Mouse (Mus musculus) G1E (cell line): Measurements from ENCODE around the gene Nell2.

Experiments used
- CTCF ChIP-seq: IDR thresholded peaks from 2 replicates; pipeline ENCODE4 v1.5.1; 2012; ENCODE audit warnings: low read depth, low read length, inconsistent platforms, mixed read lengths
- GATA1 ChIP-seq: IDR thresholded peaks from 2 replicates; pipeline ENCODE4 v1.6.1; 2012; ENCODE audit warnings: borderline replicate concordance, low read length, inconsistent platforms, mixed read lengths
- GATA2 ChIP-seq: IDR thresholded peaks from 2 replicates; pipeline ENCODE4 v1.6.1; 2012; ENCODE audit warnings: low read depth, low read length, inconsistent platforms, borderline replicate concordance
- POLR2AphosphoS5 ChIP-seq: IDR thresholded peaks from 2 replicates; pipeline ENCODE4 v1.6.1; 2012; ENCODE audit warnings: low read depth, low read length, inconsistent platforms; ENCODE audit not compliant: insufficient replicate concordance
- TAL1 ChIP-seq: conservative IDR thresholded peaks from 2 replicates; pipeline ENCODE4 v1.6.1; 2012; ENCODE audit warnings: low read depth, low read length, inconsistent platforms, mixed read lengths

- no peak for TF ChIP-seq GATA2
- TF ChIP-seq CTCF, result no peak
- no peak for TF ChIP-seq GATA1
- TF ChIP-seq TAL1, result no peak
- no peak for TF ChIP-seq POLR2AphosphoS5
Measured at GRCm38 (mm10) chr15:95527461-95527947, 855 bp downstream of the Nell2 start.
